Mouse (Mus musculus) cerebellum, postnatal 14 days (tissue): ENCODE measurements around the gene Rpl23.

ENCODE experiments used
- DNase-seq, 2 experiments: peaks; one replicate each; pipeline ENCODE4 v3.0.0; 2021; ENCODE audit warnings: mixed read lengths in 2 of 2

The Rpl23 gene

GRCm38 (mm10) chr11:97781832-97782563 is at the start of gene Rpl23:
TSS of gene Rpl23 (minus strand) at chr11:97782437.
- DNase-seq = peak; percentile 100

- no peak for DNase-seq
These were observed 49.8 kb upstream of the Rpl23 start for GRCm38 (mm10) chr11:97832001-97832400.

GRCm38 (mm10) chr11:97830501-97830900 is 48.3 kb upstream of the Rpl23 start:
- DNase-seq = no peak

GRCm38 (mm10) chr11:97829913-97830476 is 47.8 kb upstream of the Rpl23 start:
- no peak for DNase-seq

- DNase-seq = no peak
These were observed 47.1 kb upstream of the Rpl23 start for GRCm38 (mm10) chr11:97829365-97829764.

GRCm38 (mm10) chr11:97827654-97828053 is 45.4 kb upstream of the Rpl23 start:
- DNase-seq = no peak

- no peak for DNase-seq
These were observed 44.2 kb upstream of the Rpl23 start for GRCm38 (mm10) chr11:97826414-97826813.

GRCm38 (mm10) chr11:97825971-97826370 is 43.7 kb upstream of the Rpl23 start:
- DNase-seq = no peak

GRCm38 (mm10) chr11:97825295-97825694 is 43.1 kb upstream of the Rpl23 start:
- no peak for DNase-seq

- no peak for DNase-seq
These were observed 42.7 kb upstream of the Rpl23 start for GRCm38 (mm10) chr11:97824895-97825294.

- no peak for DNase-seq
These were observed 41.9 kb upstream of the Rpl23 start for GRCm38 (mm10) chr11:97824168-97824567.

GRCm38 (mm10) chr11:97822840-97823603 is 40.8 kb upstream of the Rpl23 start:
- DNase-seq = peak; percentile 64 to 77

GRCm38 (mm10) chr11:97821401-97822064 is 39.3 kb upstream of the Rpl23 start:
- DNase-seq = peak in 1 of 2 experiments; percentile 47

- DNase-seq = peak; percentile 57 to 65
These were observed 38.6 kb upstream of the Rpl23 start for GRCm38 (mm10) chr11:97820840-97821239.

- no peak for DNase-seq
These were observed 37.7 kb upstream of the Rpl23 start for GRCm38 (mm10) chr11:97819923-97820322.

- DNase-seq = no peak
These were observed 36.9 kb upstream of the Rpl23 start for GRCm38 (mm10) chr11:97819102-97819501.

GRCm38 (mm10) chr11:97818571-97818970 is 36.3 kb upstream of the Rpl23 start:
- peak; percentile 56 to 68 for DNase-seq

GRCm38 (mm10) chr11:97818003-97818402 is 35.8 kb upstream of the Rpl23 start:
- DNase-seq = no peak

GRCm38 (mm10) chr11:97817379-97817778 is 35.1 kb upstream of the Rpl23 start:
- DNase-seq = no peak

GRCm38 (mm10) chr11:97816916-97817315 is 34.7 kb upstream of the Rpl23 start:
- DNase-seq = no peak

- DNase-seq = peak in 1 of 2 experiments; percentile 49
These were observed 33.9 kb upstream of the Rpl23 start for GRCm38 (mm10) chr11:97816176-97816575.

GRCm38 (mm10) chr11:97815736-97816135 is 33.5 kb upstream of the Rpl23 start:
- DNase-seq = no peak
